Mouse (Mus musculus) liver, postnatal 0 days (tissue): Measurements from ENCODE around the gene H3f3b. TPM values are rescaled to one million over a fixed set of nuclear protein-coding genes. Genes with fewer than 3 reads are reported as not detected.

Experiments used
- ATAC-seq: fragments of 200-750 bp; cut with Nextera tagmentation; 2 replicates; pipeline ENCODE4 v1.8.0; 2017; ENCODE audit warnings: mild to moderate bottlenecking, moderate library complexity
- DNase-seq: peaks from one replicate; pipeline ENCODE4 v3.0.0-alpha.2; 2016
- H3K27ac ChIP-seq: fragments of 300-500 bp; sonication (generic); 2 replicates; pipeline ENCODE4 v1.5.1; 2014; ENCODE audit warnings: antibody characterized with exemption, moderate library complexity, mild to moderate bottlenecking, low read depth
- H3K27me3 ChIP-seq: fragments of 300-500 bp; sonication (generic); 2 replicates; pipeline ENCODE4 v1.6.1; 2014; ENCODE audit warnings: low read length, control low read depth, mixed read lengths; ENCODE audit not compliant: insufficient read depth
- H3K36me3 ChIP-seq: fragments of 300-500 bp; sonication (generic); replicated peaks from 2 replicates; pipeline ENCODE4 v1.6.1; 2014; ENCODE audit warnings: mild to moderate bottlenecking, control low read depth, low read length, moderate library complexity, mixed read lengths; ENCODE audit not compliant: insufficient read depth
- H3K4me1 ChIP-seq: fragments of 300-500 bp; sonication (generic); 2 replicates; pipeline ENCODE4 v1.6.1; 2014; ENCODE audit warnings: antibody characterized with exemption, mild to moderate bottlenecking, control low read depth; ENCODE audit not compliant: insufficient read depth
- H3K4me2 ChIP-seq: fragments of 300-500 bp; sonication (generic); 2 replicates; pipeline ENCODE4 v1.6.1; 2014; ENCODE audit warnings: low read depth, mild to moderate bottlenecking, low read length, moderate library complexity, mixed read lengths
- H3K4me3 ChIP-seq: fragments of 300-500 bp; sonication (generic); 2 replicates; pipeline ENCODE4 v1.5.1; 2014; ENCODE audit warnings: low read depth, low read length
- H3K9ac ChIP-seq: fragments of 300-500 bp; sonication (generic); replicated peaks from 2 replicates; pipeline ENCODE4 v1.6.1; 2014; ENCODE audit warnings: mild to moderate bottlenecking, moderate library complexity
- H3K9me3 ChIP-seq: fragments of 300-500 bp; sonication (generic); 2 replicates; pipeline ENCODE4 v1.6.1; 2016; ENCODE audit warnings: mild to moderate bottlenecking, control low read depth, low read length, mixed read lengths
- CTCF ChIP-seq: sonication (generic); IDR thresholded peaks from 2 replicates; pipeline ENCODE4 v1.5.1; 2016; ENCODE audit warnings: antibody characterized with exemption, low read depth
- EP300 ChIP-seq: IDR thresholded peaks from 2 replicates; pipeline ENCODE4 v1.6.1; 2016; ENCODE audit warnings: antibody characterized with exemption, low read depth, mild to moderate bottlenecking
- WGBS: fragments of 180-500 bp; shearing (Covaris S2); extraction: QIAGEN DNeasy Blood & Tissue Kit; methylation state at CpG from one replicate; pipeline ENCODE4 v1.1.7; 2014; ENCODE audit not compliant: insufficient replicate concordance; 5-methylcytosine and 5-hydroxymethylcytosine counted together
- polyA plus RNA-seq: library from polyadenylated mRNA; unstranded; fragments of >200 nt; fragmentation: Nextera tagmentation; extraction: Ambion mirVana; gene quantifications from 2 replicates; pipeline ENCODE4 v1.2.1, GENCODE M21; 2015

The H3f3b gene
- polyA plus RNA-seq, 1 experiment from 2014 or later, result 656 TPM

- WGBS, result 59% methylated on average over 6 of the region's 6 CpGs
- H3K4me1 ChIP-seq, result peaks cover 20% of the 10 kb centered on the region
- ATAC-seq (no peak), DNase-seq (no peak)
- H3K9me3 ChIP-seq, result no peaks in the 10 kb centered on the region
- 0 out of 2 replicates have a peak, but pooled peaks cover 4% of the 10 kb centered on the region for H3K27me3 ChIP-seq
- H3K36me3 ChIP-seq, result no peaks in the 10 kb centered on the region
- H3K27ac ChIP-seq, result no peak overlapping the region
- H3K4me2 ChIP-seq, result no peak overlapping the region
- H3K4me3 ChIP-seq, result no peak overlapping the region
- TF ChIP-seq EP300, result no peak
- TF ChIP-seq CTCF, result no peak
- H3K9ac ChIP-seq, result no peak overlapping the region
Observed at GRCm38 (mm10) chr11:116001725-116002124, 26.0 kb downstream of the H3f3b start.

- ATAC-seq, result no peak
- H3K4me2 ChIP-seq, result no peak overlapping the region
- 71% methylated on average over 10 of the region's 10 CpGs for WGBS
Observed at GRCm38 (mm10) chr11:116000607-116001006, 27.2 kb downstream of the H3f3b start.

GRCm38 (mm10) chr11:115999538-116000143, 28.1 kb downstream of the H3f3b start:
- peak; percentile 19; the same call in 1 of the 2 replicates for ATAC-seq
- WGBS, result 9% methylated on average over 14 of the region's 14 CpGs
- no peak overlapping the region for H3K4me2 ChIP-seq

More at GRCm38 (mm10) chr11:116000607-116001006, 27.2 kb downstream of the H3f3b start:
- TF ChIP-seq EP300 (no peak), CTCF (no peak)
- no peak overlapping the region for H3K27ac ChIP-seq
- no peak overlapping the region for H3K9ac ChIP-seq
- 0 out of 2 replicates have a peak, but pooled peaks cover 4% of the 10 kb centered on the region for H3K27me3 ChIP-seq
- H3K4me3 ChIP-seq, result no peak overlapping the region
- H3K36me3 ChIP-seq, result no peaks in the 10 kb centered on the region
- H3K4me1 ChIP-seq, result peaks cover 15% of the 10 kb centered on the region
- H3K9me3 ChIP-seq, result no peaks in the 10 kb centered on the region
- no peak for DNase-seq

GRCm38 (mm10) chr11:115999027-115999426, 28.7 kb downstream of the H3f3b start:
- Histone ChIP-seq H3K4me3 (no peak overlapping the region), H3K4me2 (no peak overlapping the region), H3K4me1 (0 out of 2 replicates have a peak, but pooled peaks cover 3% of the 10 kb centered on the region), H3K36me3 (no peaks in the 10 kb centered on the region), H3K27ac (no peak overlapping the region), H3K27me3 (0 out of 2 replicates have a peak, but pooled peaks cover 4% of the 10 kb centered on the region), H3K9me3 (no peaks in the 10 kb centered on the region), H3K9ac (no peak overlapping the region)
- DNase-seq (no peak), ATAC-seq (no peak)
- no peak for TF ChIP-seq CTCF
- TF ChIP-seq EP300, result no peak
- WGBS, result 30% methylated on average over 7 of the region's 7 CpGs

More at GRCm38 (mm10) chr11:115999538-116000143, 28.1 kb downstream of the H3f3b start:
- no peak overlapping the region for H3K4me3 ChIP-seq
- no peaks in the 10 kb centered on the region for H3K9me3 ChIP-seq
- no peaks in the 10 kb centered on the region for H3K36me3 ChIP-seq
- H3K4me1 ChIP-seq, result peaks cover 5% of the 10 kb centered on the region
- peak; percentile 83 for DNase-seq
- TF ChIP-seq CTCF (peak; percentile 74), EP300 (no peak)
- H3K27ac ChIP-seq, result no peak overlapping the region
- no peak overlapping the region for H3K9ac ChIP-seq
- H3K27me3 ChIP-seq, result 0 out of 2 replicates have a peak, but pooled peaks cover 4% of the 10 kb centered on the region

GRCm38 (mm10) chr11:115997662-115998061, 30.1 kb downstream of the H3f3b start:
- 74% methylated on average over 5 of the region's 5 CpGs for WGBS
- H3K4me2 ChIP-seq, result no peak overlapping the region
- ATAC-seq, result no peak
- H3K27ac ChIP-seq, result no peak overlapping the region
- no peaks in the 10 kb centered on the region for H3K36me3 ChIP-seq
- no peaks in the 10 kb centered on the region for H3K9me3 ChIP-seq
- no peak for DNase-seq
- no peak overlapping the region for H3K4me3 ChIP-seq
- 0 out of 2 replicates have a peak, but pooled peaks cover 4% of the 10 kb centered on the region for H3K27me3 ChIP-seq
- 0 out of 2 replicates have a peak, but pooled peaks cover 3% of the 10 kb centered on the region for H3K4me1 ChIP-seq
- no peak overlapping the region for H3K9ac ChIP-seq
- TF ChIP-seq EP300 (no peak), CTCF (no peak)

GRCm38 (mm10) chr11:115997047-115997446, 30.7 kb downstream of the H3f3b start:
- no peaks in the 10 kb centered on the region for H3K9me3 ChIP-seq
- no peak for ATAC-seq
- H3K4me3 ChIP-seq, result no peak overlapping the region
- 0 out of 2 replicates have a peak, but pooled peaks cover 4% of the 10 kb centered on the region for H3K27me3 ChIP-seq
- WGBS, result 73% methylated on average over 4 of the region's 4 CpGs
- H3K36me3 ChIP-seq, result no peaks in the 10 kb centered on the region
- H3K4me2 ChIP-seq, result no peak overlapping the region
- H3K9ac ChIP-seq, result no peak overlapping the region
- 0 out of 2 replicates have a peak, but pooled peaks cover 3% of the 10 kb centered on the region for H3K4me1 ChIP-seq
- no peak for DNase-seq
- H3K27ac ChIP-seq, result no peak overlapping the region
- no peak for TF ChIP-seq EP300
- no peak for TF ChIP-seq CTCF
